Mouse (Mus musculus): Measurements from ENCODE around the gene Tomm5.
"Not testable (repeated sequence)": the region's sequence is repeated elsewhere in the genome, so short reads cannot be mapped to it uniquely, and the experiment has no call there.

The Tomm5 gene

DNA sequence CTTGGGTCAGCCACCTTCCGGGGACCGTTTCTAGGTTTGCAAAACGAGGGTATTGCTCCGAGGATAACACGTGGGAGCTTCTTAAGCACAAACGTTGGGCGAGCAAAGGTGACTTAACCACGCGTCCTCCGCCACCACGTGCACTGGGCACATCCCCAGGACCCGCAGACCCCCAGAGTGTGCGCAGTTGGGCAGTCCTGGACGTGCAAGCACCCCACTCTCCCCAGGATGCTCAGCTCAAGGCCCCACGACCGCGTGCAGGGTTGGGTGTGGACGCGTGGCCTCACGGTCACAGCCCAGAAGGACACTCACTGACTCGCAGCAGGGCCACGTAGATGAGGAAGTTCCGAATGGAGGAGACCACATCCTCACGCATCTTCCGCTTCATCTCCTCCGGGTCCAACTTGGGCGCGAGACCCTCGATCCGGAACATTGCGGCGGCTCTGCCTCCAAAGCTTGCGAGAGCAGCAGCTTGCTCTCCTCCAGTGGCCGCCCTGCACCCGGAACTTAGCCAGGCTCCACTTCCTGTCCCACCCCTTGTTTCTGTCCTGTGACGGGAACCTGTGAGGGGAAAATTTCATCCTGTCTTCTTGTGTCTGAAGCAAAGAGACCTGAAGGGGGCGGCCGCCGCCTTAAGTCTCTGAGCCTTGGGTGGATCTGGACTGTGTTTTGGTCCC, at the start of gene Tomm5:
TSS of gene Tomm5 (minus strand) at position 514 of the 677 bp plus-strand sequence.
- peak; percentile 100 for ATAC-seq (ENCODE audit: low TSS enrichment)

DNA sequence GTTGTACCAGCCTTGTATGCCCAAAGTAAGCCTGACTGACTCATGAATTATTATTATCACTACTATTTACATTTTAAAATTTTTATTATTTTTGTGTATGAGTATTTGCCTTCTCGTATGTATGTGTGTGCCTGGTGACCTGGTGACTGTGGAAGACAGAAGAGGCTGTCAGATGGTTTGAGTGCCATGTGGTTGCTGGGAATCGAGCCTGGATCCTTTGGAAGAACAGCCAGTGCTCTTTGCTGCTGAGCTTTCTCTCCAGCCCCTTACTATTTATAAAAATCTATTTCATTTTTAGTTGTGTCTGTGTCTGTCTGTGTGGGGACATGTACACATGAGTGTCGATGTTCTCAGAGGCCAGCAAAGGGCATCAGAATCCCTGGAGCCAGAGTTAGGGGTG, 48.5 kb upstream of the Tomm5 start:
- no peak for ATAC-seq (ENCODE audit: low TSS enrichment)

DNA sequence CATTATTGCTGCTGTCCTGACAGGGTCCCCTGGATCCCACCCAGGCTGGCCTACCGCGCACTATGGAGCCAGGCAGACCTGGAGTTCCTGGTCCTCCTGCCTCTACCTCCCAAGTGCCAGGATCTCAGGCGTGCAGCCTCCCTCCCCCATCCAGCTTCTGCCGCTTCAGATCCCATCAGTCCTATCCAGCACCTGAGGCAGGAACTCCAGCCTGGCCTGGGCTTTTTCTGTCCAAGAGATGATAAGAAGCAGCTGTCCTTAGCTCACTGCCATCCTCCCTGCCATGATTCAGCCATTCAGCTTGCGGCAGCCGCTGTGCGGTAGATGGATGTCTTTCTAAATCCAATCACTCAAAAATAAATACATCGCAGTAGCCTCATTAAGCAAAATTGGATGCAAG, 35.1 kb upstream of the Tomm5 start:
- no peak for ATAC-seq (ENCODE audit: low TSS enrichment)

DNA sequence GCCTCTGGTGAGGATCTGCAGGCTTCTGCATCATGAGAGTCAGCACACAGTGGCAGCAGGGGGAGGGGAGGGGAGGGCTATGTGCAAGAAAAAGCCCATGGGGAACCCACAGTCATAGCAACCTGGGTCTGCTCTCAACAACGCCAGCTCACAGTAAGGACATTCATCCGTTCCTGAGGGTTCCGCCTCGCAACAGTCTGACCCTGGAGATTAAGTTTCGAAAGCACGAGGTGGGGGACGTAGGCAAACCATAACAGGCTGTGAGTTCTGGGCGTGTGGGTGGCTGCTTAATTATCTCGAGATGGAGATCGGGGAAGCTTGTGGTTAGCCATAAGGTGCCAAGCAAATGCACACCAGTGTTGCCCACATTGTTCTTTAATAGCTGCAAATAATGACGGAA, 34.5 kb upstream of the Tomm5 start:
- ATAC-seq (ENCODE audit: low TSS enrichment), result no peak

DNA sequence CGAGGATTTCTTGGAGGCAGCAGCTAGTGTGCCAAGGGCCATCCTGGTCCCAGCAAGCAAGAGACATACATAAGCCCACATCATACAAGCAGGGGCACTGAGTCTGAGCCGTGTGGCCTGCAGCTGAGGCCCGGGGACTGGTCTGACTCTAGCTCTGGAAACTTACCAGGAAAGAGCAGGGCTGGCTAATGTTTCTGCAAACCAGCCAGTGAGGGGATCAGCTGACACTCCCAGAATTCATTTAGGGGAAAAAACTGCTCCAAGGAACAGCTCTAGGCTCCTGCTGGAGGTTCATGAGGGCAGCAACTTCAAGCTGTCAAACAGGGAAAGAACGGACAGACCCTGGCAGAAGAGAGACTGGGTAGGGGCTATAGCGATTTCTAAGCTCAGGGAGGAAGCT, 33.9 kb upstream of the Tomm5 start:
- no peak for ATAC-seq (ENCODE audit: low TSS enrichment)

DNA sequence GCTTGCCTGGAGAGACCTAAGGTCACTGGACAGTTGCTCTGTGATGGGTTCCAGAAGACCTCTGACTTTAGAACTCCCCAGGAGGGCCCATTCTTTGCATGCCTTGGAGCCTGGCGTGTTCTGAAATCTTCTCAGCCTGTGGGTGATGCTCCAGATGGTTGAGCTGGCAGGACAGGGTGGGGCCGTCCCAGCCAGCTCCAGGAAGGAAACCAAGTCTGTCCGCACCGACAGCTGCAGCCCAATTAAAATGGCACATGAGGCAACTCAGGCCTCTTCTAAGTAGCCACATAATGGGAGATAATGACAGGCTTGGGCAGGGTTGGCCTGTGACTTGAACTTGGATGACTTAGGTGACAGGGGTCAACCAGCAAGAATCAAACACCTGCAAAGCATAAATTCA, 29.7 kb upstream of the Tomm5 start:
- no peak for ATAC-seq (ENCODE audit: low TSS enrichment)

DNA sequence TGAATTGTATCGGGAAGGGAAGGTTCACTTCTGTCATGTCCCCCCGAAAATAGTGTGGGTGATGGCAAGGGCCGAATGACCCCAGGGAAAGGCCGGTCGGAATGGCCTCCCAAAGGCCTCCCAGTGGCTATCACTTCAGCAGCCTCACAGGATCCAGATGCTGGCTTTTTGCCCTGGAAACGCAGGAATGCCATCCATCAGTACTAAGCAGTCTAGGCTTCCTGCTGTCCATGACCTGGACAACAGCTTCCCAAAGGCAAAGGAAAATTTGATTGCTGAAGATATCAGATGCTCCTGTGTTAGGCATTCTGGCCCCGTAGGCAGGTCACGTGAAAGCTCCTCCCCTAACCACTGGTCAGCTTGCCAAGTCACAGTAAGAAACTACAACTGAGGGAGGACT, 26.6 kb upstream of the Tomm5 start:
- no peak for ATAC-seq (ENCODE audit: low TSS enrichment)

DNA sequence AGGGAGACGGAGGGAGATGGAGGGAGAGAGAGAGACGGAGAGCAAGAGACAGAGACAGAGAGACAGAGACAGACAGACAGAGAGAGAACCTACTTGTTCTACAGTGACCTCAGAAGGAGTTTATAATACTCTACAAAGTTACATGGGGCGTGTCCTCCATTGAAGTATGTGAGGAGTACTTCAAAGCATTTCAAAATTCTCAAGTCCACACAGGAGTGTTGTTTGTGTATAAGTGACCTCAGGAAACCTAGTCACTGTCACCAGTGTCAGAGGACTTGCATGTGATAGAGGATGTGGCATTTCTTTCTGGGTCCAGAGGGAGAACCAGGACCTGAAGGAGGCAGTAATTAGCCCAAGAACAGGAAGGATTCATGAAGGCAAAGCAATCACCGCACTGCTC, 23.1 kb upstream of the Tomm5 start:
- ATAC-seq (ENCODE audit: low TSS enrichment), result no peak

DNA sequence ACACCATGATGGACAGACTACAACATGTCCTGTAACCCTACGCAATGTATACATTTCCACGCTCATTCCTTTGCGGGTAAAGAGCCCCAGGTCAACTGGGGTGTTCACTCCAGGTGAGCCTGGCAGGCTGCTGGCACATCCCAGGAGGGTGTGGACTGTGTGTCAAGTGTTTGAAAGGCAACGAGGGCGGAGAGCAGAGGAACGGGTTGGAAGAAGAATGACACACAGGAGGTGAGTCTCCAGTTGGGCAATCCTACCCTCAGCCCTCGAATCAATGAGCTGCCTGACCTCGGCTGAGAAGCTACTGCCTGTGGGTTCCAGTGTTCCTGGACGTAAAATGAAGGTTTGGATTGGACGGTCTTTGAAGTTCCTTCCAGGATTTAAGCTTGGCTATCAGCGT, 13.4 kb upstream of the Tomm5 start:
- no peak for ATAC-seq (ENCODE audit: low TSS enrichment)

DNA sequence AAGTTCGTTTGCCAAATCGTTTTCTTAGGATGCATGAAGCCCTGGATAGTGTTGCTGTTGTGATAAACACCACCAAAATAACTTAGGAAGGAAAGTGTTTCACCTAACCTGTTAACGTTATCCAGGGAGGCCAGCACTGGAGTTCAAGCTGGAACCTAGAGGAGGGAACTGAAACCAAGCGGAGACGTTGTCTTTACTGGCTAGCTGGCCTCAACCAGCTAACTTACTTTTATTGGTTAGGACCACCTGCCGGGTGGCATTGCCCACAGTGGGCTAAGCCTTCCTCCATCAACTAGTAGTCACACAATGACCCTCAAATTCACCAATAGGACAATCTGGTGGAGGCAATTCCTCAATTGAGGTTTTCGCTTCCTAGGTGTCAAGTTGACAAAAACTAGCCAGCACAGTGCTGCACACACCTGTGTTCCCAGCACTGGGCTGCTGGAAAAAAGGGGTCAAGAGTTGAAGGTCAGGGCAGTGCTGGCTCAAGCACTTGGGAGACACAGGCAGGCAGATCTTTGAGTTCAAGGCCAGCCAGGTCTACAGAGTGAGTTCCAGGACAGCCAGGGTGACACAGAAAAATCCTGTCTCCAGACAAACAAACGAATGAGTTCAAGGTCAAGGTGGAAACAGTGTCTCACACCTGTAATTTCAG, 669 bp upstream of the Tomm5 start:
- no peak for ATAC-seq (ENCODE audit: low TSS enrichment)

DNA sequence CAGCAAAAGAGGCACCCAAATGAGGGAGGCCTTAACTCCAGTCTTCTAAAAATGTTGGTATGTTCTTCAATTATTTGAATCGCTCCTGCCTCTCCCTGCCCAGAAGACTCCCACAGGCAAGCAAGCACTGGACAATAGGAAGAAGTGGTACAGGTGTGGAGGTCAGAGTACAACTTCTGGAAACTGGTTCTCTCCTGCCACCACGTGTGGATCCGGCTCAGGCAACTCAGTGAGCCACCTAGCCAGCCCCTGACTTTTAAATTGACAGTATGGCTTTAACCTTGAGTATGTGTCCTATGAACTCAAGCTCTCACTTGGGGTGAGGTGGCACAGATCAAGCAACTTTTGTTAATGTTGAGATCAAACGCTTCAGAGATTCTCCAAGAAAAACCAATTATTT, 848 bp downstream of the Tomm5 start:
- no peak for ATAC-seq (ENCODE audit: low TSS enrichment)

DNA sequence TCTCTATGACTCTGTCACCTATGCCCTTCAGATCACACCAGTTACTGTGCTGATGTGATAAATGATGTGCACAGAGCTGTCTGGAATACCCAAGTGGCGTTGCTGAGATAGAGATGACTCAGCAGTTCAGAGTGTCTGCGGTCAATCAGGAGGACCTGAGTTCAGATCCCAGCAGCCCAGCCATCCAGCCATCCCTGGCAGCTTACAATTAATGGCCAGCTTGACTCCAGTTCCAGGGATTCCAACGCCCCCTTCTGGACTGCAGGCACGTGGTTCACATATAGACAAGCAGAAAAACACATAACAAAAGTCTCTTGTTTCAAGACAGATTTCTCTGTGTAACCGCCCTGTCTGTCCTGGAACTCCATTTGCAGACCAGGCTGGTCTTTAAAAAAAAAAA, 1.5 kb downstream of the Tomm5 start:
- ATAC-seq (ENCODE audit: low TSS enrichment), result no peak

DNA sequence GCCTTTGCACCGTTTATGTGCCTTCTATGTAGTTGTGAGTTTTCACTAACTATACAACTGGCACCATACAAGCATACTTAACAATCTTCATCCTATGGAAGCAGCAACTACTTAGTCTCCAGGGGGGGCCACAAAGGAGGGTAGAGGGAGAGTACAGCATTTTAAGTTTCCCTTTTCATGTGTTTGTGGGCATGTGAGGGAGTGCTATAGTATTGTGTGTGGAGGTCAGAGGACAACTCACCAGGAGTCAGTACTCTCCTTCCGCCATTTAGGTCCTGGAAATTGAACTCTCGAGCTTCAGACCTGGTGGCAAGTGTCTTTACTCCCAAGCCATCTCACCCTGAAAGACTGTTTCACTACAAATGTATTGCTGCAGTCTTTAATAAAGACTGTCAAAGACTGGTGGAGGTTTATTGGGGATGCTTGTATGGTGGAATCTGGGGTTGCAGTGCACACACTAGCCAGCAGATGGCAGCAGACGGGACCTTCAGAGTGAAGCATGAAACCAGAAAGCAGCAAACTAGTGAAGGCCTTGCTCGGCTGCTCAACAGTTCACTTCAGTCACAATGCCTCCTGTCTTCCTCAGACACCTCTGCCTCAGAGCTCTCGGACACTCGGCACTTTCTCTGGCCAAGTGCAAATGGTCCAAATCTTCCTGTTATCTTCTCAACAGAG, 10.6 kb downstream of the Tomm5 start:
- peak; percentile 89 for ATAC-seq (ENCODE audit: low TSS enrichment)

DNA sequence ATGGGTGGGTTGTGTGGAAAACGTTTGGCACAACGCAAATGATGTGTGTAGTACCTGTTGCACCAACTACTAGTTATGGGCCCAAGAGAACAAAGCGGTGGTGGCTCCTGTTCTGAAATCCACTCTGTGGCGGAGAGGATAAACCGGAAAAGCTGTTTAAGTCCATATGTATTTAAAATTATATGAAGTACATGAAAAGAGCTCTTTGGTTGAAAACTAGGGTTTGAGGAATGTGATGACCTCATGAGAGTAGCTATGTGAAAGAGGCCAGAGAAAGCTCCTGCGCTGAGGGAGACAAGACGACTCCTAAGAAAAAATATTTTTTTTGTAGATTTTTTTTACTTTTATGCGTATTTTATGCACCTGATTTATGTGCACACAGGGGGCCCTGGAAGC, 23.0 kb downstream of the Tomm5 start:
- ATAC-seq (ENCODE audit: low TSS enrichment), result no peak

DNA sequence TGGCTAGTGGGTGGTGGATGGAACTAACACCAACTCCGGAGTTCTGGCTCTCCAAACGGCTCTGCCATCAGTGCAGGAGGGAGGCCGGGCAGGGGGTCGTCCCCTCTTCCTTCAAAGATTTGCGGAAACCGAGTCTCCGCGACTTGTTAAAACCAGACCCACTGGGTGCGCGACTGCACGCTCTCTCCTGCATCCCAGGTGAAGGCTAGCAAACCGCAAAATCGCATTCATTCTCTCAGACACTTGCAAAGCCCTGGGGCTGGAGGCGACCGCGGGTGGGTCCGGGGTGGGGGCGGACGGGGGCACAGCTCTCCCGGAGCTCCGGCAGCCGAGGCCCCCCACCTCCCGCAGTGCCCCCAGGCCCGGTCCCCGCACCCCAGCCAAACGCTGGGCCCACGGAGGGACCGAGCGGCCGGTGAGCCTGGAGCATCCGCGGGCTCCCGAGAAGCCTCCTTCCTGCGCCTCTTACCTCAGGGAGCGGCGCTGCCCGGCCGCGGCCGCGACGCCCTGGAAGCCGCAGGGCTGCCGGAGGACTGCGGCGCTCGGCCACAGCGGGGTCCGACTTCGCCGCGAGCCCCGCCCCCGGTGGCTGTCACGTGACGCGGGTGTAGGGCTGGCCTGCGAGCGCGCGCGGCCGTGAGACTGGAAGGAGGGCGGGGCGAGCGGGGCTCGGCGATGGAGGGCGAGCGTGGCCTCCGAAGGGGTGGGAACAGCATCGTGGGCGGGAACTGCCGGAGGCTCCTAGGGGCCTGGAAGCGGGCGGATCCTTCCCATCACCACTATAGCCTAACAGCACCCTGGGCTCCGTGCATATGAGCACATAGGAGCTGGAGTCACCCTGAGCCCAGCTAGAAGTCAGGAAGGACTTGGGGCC, 23.7 kb downstream of the Tomm5 start, which contains the start of gene Fbxo10:
TSS of gene Fbxo10 (minus strand) at position 584 of the 874 bp plus-strand sequence.
- ATAC-seq (ENCODE audit: low TSS enrichment), result peak; percentile 92

DNA sequence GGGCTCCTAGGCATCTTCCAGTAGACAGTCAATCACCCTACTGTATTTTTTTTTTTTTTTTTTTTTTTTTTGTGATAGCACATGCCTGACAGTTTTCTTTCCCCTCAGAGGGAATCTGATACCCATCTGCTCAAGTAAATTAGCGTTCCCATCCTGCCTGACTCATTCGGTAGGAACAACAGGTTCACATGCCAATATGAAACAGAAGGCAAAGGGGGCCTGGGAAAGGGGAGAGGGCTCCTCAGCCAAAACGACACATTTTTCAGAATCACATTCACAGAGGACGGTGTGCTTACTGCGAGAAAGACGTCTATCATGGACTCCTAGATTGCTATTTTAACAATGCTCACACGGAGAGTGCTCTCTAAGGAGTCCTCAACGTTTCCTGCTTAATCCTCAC, 24.4 kb downstream of the Tomm5 start:
- ATAC-seq (ENCODE audit: low TSS enrichment), result no peak

DNA sequence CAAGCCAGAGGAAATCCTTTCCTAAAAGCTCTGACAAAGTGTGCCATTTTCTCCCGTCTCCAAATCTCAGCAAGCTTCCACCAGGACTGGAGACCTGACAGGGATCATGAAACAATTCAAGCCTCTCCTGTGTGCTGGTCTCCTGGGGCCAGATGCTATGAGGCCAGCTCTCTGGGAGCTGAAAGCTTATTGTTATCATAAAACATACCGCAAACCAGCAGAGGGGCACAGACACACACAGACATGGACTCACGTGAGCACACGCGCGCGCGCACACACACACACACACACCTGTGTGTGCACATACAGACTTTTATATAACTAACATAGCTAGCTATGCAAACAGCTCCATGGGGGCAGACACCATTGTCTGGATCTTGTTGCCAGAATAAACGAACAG, 25.0 kb downstream of the Tomm5 start:
- 0 out of 2 replicates have a peak, but pooled peaks have one; percentile 4 for ATAC-seq (ENCODE audit: low TSS enrichment)

DNA sequence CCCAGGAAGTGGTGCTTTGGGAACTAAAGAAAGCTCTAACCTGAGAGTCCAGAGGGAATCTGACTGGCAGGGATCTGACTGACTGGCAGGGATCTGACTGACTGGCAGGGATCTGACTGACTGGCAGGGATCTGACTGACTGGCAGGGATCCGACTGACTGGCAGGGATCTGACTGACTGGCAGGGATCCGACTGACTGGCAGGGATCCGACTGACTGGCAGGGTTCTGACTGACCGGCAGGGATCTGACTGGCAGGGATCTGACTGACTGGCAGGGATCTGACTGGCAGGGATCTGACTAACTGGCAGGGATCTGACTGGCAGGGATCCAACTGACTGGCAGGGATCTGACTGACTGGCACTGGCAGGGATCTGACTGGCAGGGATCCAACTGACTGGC, 26.9 kb downstream of the Tomm5 start:
- not testable (repeated sequence) for ATAC-seq (ENCODE audit: low TSS enrichment)

DNA sequence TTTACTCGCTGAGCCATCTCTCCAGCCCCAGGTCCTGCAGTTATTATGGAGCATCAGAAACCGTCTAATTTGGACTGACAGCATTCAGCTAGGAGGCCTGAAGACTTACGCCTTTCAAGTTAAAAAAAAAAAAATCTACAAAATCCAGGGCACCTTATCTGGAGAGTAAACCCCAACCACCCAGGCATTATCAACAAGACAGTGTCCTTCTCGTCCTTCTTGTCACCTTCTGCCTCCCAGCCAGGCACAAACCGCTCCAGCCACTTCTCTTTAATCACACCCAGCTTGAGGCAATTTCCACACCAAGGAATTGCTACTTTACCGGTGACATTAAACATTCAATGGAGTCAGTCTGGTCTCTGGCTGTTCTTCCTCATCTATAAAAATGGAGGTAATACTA, 34.4 kb downstream of the Tomm5 start:
- no peak for ATAC-seq (ENCODE audit: low TSS enrichment)

DNA sequence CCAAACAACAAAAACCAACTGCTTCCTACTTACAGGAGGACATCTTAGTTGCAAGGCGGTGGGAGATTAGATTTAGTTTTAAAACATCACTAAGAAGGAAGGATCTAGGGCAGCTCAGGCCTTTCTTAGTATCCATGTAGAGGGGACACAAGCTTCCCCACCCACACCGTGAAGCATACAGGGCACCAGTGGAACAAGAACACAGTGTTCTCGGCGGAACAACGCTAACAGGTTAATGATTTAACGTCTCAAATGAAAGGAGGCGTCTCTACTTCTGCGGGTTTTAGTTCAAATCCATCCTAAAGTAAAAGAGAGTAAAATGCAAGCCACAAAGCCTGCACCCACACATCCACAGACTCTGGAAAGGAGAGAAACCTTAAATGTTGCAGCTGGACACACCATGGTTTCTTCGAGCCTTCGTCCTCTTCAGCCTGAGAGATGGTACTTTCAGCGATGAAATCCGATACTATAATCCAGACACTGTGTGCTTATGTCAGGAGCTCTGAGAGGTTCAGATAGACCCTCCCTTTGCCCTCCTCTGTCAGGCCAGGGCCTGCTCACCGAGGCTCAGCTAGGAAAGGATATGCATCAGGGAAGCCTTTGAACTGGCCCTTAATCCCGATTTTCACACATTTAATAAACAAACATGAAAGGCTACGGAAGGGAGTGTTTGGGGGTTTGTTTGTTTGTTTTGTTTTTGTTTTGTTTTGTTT, 35.5 kb downstream of the Tomm5 start:
- ATAC-seq (ENCODE audit: low TSS enrichment), result no peak

DNA sequence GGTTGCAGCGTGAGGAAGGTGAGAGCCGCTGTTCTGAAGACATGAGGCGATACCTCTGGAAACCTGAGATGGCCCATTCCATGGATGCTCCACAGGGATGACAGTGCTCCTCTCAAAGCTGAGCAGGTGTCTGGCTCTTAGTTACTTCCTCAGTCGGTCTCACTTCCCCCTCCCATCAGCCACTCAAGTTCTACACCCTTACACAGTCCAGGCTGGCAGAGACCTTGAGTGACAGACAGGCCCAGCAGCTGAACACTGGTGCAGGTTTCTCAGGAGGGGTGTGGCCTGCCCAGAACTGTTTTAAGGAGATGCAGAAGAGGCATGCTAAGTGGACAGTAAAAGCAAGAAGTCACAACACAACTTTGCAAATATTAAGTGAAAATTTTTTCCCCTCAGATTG, 40.2 kb downstream of the Tomm5 start:
- ATAC-seq (ENCODE audit: low TSS enrichment), result no peak

Data from frontal cortex, adult (tissue).